Mouse (Mus musculus) bone marrow, adult 2 months (tissue): ENCODE measurements around the gene Fam129c.

Experiments used
- CTCF ChIP-seq: fragments of 200-500 bp; IDR thresholded peaks from 2 replicates; pipeline ENCODE4 v1.5.1; 2011; ENCODE audit warnings: low read length, control low read depth; ENCODE audit not compliant: control insufficient read depth, insufficient read depth
- POLR2A ChIP-seq: fragments of 200-500 bp; IDR thresholded peaks from 2 replicates; pipeline ENCODE4 v1.6.1; 2011; ENCODE audit warnings: low read depth, mild to moderate bottlenecking, control low read depth, low read length, borderline replicate concordance; ENCODE audit not compliant: control insufficient read depth

DNA sequence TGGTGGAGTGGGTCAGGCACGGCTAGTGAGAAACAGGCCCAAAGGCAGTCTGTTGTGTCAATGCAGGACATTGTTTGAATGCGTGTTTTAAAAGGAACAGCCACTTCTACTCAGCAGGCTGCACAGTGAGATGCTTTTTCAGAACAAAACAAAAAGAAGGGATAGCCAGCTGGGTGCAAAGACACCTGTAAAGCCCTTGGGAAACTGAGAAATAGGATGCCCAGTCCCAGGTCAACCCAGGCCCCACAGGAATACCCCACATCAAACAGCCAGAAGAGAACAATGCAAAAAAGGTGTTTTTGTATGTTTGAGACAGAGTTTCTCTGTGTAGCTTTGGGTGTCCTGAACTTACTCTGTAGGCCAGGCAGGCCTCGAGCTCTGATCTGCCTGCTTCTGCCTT lies 8.7 kb upstream of the Fam129c start:
- TF ChIP-seq CTCF (no peak), POLR2A (no peak)
